Mouse (Mus musculus) erythroblast, embryonic 14.5 days (primary cell): ENCODE data around the gene Cpeb2.

Source experiments
- GATA1 ChIP-seq: IDR thresholded peaks from 2 replicates; pipeline ENCODE4 v1.6.1; 2012; ENCODE audit warnings: low read length, inconsistent platforms, mixed read lengths
- TAL1 ChIP-seq: IDR thresholded peaks from 3 replicates; pipeline ENCODE4 v1.6.1; 2012; ENCODE audit warnings: low read length, inconsistent platforms, mixed read lengths

DNA sequence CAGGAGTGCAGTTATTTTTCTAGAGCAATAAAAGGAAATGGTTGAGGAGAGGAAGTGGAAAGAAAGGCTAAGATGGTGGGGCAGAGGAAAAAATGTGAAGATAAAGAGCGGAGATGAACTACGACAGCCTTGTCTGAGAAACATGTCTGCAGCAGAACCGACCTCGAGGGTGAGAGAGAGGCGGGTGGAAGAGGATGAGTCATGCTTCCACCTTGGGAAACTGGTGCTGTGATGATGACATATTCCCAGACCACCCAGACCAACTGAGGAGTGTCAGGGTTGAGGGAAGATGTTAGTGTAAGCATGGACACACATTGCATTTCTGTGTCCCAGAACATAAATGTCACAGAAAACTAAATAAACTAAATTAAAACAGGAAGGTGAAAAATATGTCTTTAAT is 5.4 kb upstream of the Cpeb2 start:
- no peak for TF ChIP-seq TAL1
- no peak for TF ChIP-seq GATA1
